Mouse (Mus musculus): ENCODE measurements around the gene G6pdx. TPM values are rescaled to one million over a fixed set of nuclear protein-coding genes. Genes with fewer than 3 reads are reported as not detected.

The G6pdx gene
- polyA plus RNA-seq, 1 experiment = 7.2 TPM

DNA sequence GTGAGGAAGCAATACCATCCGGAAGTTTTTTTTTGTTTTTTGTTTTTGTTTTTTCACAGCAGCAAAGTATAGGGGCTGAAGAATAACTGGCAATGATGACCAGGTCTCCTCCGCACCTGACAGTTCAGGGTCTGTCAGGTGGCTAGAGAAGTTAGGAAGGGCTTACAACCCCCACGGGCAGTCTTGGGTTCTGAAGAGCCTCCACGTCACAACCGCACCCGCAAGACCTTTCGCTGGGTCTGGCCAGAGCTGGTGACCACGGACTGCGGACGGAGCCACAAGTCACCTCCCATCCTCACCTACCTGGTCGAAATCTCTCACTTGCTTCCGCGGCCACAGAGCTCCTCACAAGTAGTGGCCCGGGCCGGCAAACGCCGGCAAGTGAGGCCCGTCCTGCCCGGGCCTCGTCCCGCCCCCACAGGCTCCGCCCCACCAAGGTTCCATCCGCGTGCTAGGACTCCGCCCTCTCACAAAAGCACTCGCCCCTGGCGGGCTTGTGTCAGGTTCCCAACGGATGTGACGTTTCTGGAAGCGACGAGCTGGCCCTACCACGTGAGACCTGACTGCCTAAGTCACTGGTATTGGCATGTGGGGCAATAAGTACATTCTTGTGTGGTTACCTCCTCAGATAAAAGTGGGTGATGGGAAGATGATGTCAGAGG lies 56.0 kb downstream of the G6pdx start, which contains the start of the genes Ubl4a and Slc10a3:
Ubl4a (minus strand) TSS at position 331 of the 662 bp plus-strand sequence.
Slc10a3 (minus strand) TSS at position 462 of the 662 bp plus-strand sequence.
- no peak for TF ChIP-seq GATA1 (IDR thresholded peaks at IDR 0.05; ENCODE audit: low read length)

DNA sequence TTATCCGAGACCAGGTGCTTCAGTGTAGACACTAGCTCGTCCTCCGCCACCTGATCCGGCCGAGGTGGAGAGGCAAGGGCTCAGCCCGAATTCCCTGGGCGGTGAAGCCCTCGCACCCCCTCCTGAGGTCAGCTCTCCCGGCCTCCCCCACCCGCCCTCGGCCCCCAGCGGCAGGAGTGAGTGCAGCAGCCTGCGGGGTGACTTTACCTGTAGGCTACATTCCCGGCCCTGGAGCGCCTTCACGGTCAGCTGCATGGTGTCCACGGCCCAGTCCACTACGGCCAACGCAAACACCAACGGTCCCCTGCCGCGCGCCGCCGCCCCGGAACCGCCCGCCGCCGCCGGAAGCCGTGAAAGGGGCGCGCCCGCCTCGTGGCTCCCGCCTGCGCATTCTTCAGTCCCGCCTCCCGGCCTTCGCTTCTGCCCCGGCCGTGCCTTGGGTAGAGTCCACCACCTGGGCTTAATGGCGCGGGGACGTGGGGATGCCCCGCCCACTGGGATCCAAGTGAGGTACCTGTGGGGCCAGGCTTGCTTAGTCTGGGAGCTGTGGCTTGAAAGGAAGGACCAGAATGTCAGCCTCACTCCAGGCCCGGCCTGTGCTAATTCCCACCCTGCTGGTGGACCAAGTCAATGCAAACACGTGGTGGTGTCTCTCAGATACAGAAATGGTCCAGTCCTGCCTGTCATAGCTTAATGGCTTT lies 60.6 kb downstream of the G6pdx start:
- no peak for TF ChIP-seq GATA1 (IDR thresholded peaks at IDR 0.05; ENCODE audit: low read length)

- no peak for TF ChIP-seq GATA1 (IDR thresholded peaks at IDR 0.05; ENCODE audit: low read length)
Measured at GRCm38 (mm10) chrX:74367512-74367911, 61.5 kb downstream of the G6pdx start.

Other genes with a start within 250 kb of the G6pdx start
- gene Flna, start 179.4 kb downstream of the G6pdx start, polyA plus RNA-seq (2012) = 66.0 and 78.5 TPM in 2 replicates
- gene Emd, start 174.5 kb downstream of the G6pdx start, polyA plus RNA-seq (2012) = 29.1 and 54.9 TPM in 2 replicates
- 726 and 861 TPM in 2 replicates for gene Rpl10, start 158.4 kb downstream of the G6pdx start, polyA plus RNA-seq (2012)
- 34.0 and 45.5 TPM in 2 replicates for gene Taz, start 147.3 kb downstream of the G6pdx start, polyA plus RNA-seq (2012)
- 0.35 TPM in 2 replicates for gene Dnase1l1, start 146.9 kb downstream of the G6pdx start, polyA plus RNA-seq (2012)
- gene Atp6ap1, start 132.1 kb downstream of the G6pdx start, polyA plus RNA-seq (2012) = 10.2 and 14.1 TPM in 2 replicates
- 28.9 and 30.8 TPM in 2 replicates for gene Gdi1, start 124.2 kb downstream of the G6pdx start, polyA plus RNA-seq (2012)
- 33.8 and 42.2 TPM in 2 replicates for gene Fam50a, start 116.2 kb downstream of the G6pdx start, polyA plus RNA-seq (2012)
- 16.8 and 17.4 TPM in 2 replicates for gene Plxna3, start 100.1 kb downstream of the G6pdx start, polyA plus RNA-seq (2012)
- 5.7 and 8.9 TPM in 2 replicates for gene Lage3, start 75.6 kb downstream of the G6pdx start, polyA plus RNA-seq (2012)
- 28.9 and 40.3 TPM in 2 replicates for gene Ubl4a, start 56.0 kb downstream of the G6pdx start, polyA plus RNA-seq (2012)
- 1.3 and 1.4 TPM in 2 replicates for gene Slc10a3, start 55.8 kb downstream of the G6pdx start, polyA plus RNA-seq (2012)
- 5.6 and 7.3 TPM in 2 replicates for gene Fam3a, start 35.9 kb downstream of the G6pdx start, polyA plus RNA-seq (2012)
- gene Ikbkg, start 35.9 kb downstream of the G6pdx start, polyA plus RNA-seq (2012) = 18.3 and 27.2 TPM in 2 replicates
- gene Gm6880, start 52.2 kb upstream of the G6pdx start, polyA plus RNA-seq (2012) = not detected in 2 replicates
- not detected in 2 replicates for gene Olfr1326-ps1, start 145.7 kb upstream of the G6pdx start, polyA plus RNA-seq (2012)
- not detected in 2 replicates for gene Olfr1325, start 163.5 kb upstream of the G6pdx start, polyA plus RNA-seq (2012)
- gene Gm5640, start 216.4 kb upstream of the G6pdx start, polyA plus RNA-seq (2012) = not detected in 2 replicates

All from G1E-ER4 (cell line).